Mouse (Mus musculus) large intestine, adult 2 months (tissue): ENCODE results near the gene Ablim1. TPM values are rescaled to one million over a fixed set of nuclear protein-coding genes. Genes with fewer than 3 reads are reported as not detected.

Experiments used
- DNase-seq: peaks from one replicate; pipeline ENCODE4 v3.0.0-alpha.2; 2012; ENCODE audit warnings: low read depth, low spot score
- WGBS: fragments of 180-500 bp; shearing (Covaris S2); methylation state at CpG from one replicate; pipeline ENCODE4 v1.1.7; 2018; 5-methylcytosine and 5-hydroxymethylcytosine counted together
- polyA plus RNA-seq: library from polyadenylated mRNA; depleted of rRNA; stranded (reverse); fragments of >200 nt; gene quantifications from 2 replicates; pipeline ENCODE4 v1.2.3, GENCODE M21; 2012

The Ablim1 gene
- polyA plus RNA-seq, 1 experiment, result 14.1 TPM

DNA sequence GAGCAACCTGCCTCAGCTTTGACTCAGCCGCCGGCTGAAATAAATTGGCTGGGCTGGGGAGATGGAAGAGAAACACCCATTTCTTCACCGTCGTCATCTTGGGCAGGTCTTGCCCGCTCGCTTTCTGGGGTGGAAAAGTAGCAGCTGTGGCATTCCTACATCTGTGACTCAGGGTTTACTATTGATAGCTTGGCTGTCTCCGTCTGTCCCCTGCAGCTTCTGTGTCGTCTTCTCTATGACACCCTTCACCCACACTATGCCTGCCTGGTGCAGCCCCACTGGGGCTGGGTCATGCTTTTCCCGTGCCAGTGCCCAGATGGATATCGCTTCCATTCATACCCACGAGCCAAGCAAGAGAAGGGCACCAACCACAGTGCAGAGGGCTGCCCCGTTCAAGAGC, 116.2 kb downstream of the Ablim1 start:
- WGBS, result 44% methylated on average over 12 of the region's 12 CpGs

GRCm38 (mm10) chr19:57198029-57198428, 116.7 kb downstream of the Ablim1 start:
- DNase-seq, result no peak
- 8% methylated on average over 5 of the region's 5 CpGs for WGBS

More for the DNA sequence above, 116.2 kb downstream of the Ablim1 start:
- DNase-seq, result no peak

DNA sequence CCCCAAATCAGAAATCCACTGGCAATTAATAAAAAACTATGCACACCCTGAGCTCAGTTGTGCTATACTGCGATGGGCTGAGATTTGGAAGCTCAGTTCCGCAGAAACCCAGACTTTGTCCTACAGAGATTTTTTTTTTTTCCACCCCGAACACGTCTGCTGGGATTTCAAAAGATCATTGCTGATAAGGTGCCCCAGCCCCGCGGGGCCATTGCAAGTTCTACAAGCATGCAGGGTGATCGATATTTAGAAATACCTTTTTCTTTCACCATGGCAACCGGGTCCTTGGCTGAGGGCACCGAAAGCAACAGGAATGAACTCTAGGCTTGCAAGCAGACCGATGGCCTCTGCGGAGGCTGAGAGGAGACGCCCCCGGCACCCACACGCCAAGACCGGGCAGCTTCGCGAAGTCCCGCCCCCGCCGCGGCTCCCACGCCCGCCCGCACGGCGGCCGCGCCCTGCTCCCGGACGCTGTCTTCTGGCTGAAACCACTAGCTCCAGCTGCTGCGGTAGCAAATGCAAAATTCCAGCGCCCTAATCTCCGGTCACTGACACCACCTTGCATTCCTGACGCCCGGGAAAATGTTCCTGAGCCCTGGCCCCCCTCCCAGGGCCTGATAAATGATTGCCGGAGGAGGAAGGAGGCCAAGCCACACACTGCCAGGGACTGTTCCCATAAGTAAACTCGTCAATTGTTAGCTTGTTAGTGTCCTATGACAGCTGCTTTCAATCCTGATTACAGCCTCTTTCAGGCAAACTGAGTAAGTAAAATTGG, 117.5 kb downstream of the Ablim1 start:
- WGBS, result under 1% methylated on average over 36 of the region's 37 CpGs
- no peak for DNase-seq

- 28% methylated on average over 8 of the region's 8 CpGs for WGBS
- DNase-seq, result no peak
These were observed 118.1 kb downstream of the Ablim1 start for GRCm38 (mm10) chr19:57196616-57197015.

DNA sequence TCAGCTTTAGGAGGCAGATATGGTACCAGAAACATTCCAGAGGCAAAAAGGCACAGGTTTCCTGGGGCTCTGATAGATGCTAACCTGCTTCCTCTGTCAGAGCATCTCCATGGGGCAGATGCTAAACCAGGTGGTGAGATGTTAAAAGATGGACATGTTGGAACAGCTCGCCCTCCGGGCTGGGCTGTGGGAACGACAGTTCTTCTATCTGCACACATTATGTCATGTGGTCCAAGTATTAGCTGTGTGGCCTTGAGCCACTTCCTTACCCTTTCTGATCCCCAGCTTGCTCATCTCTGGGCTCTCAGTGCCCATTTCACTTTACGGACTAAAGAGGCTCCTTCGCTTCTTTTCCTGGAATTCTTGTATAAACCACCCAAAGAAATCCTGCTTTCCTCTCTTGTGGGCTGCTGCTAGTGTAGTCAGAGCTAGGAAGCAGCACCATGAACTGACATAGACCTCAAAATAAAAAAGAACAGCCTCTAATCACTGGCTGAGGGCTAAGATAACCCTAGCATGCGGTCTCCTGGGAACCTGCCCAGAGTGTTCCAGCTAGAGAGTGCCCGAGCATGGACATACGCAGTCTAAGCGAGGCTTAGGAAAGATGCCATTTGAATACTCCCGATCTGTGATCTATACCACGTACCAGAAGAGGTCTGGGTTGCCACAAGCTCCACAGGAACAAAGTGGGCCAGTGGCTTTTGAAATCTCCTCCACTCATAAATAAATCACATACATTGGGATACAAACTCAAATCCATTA, 119.4 kb downstream of the Ablim1 start:
- WGBS, result 91% methylated on average over 11 of the region's 11 CpGs
- no peak for DNase-seq

- DNase-seq, result no peak
- WGBS, result 82% methylated on average over 6 of the region's 6 CpGs
These were observed 120.8 kb downstream of the Ablim1 start for GRCm38 (mm10) chr19:57193958-57194357.

GRCm38 (mm10) chr19:57193382-57193781, 121.3 kb downstream of the Ablim1 start:
- no peak for DNase-seq
- 79% methylated on average over 12 of the region's 12 CpGs for WGBS

DNA sequence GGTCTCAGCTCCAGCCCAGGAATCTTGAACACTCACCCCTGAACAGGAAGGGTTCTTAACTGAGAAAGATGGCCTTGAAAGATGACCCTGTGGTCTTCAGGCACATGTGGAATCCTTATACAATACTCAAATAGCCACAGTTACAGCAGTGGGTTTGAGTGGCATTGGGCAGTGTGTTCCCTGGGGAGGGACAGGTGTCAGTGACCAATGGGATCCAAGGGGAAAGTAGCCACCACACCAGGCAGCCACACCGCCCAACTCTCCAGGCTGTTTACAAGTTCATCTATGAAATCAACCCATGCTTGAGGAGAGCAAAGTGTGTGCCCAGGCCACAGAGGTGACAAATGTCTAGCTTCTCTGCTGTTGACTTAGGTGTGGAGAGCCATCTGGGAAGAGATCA, 123.6 kb downstream of the Ablim1 start:
- no peak for DNase-seq

DNA sequence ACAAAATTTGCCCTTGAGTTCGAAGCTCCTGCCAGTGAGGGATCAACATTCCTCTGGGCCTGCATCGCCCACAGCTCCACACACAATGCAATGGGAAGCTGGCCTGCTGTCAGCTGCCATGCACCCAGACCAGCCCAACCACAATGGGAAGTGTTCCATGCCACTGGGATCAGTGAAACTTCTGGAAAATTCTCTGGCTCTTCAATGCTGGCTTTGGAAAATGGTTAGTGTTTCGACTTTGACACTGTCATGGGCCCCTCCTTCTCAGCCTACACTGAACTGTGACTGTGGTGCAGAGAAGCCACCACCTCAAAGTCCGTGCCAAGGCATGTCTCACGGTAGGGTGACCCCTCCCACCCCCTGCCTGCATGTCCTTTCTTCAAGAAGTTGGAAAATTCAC, 125.3 kb downstream of the Ablim1 start:
- WGBS, result 68% methylated on average over 5 of the region's 5 CpGs
- no peak for DNase-seq

More for the DNA sequence above, 123.6 kb downstream of the Ablim1 start:
- WGBS, result 89% methylated on average over 1 of the region's 1 CpGs

- DNase-seq, result no peak
- 48% methylated on average over 4 of the region's 4 CpGs for WGBS
These were observed 126.2 kb downstream of the Ablim1 start for GRCm38 (mm10) chr19:57188553-57188952.

GRCm38 (mm10) chr19:57185021-57185420, 129.7 kb downstream of the Ablim1 start:
- no peak for DNase-seq
- 88% methylated on average over 3 of the region's 3 CpGs for WGBS

DNA sequence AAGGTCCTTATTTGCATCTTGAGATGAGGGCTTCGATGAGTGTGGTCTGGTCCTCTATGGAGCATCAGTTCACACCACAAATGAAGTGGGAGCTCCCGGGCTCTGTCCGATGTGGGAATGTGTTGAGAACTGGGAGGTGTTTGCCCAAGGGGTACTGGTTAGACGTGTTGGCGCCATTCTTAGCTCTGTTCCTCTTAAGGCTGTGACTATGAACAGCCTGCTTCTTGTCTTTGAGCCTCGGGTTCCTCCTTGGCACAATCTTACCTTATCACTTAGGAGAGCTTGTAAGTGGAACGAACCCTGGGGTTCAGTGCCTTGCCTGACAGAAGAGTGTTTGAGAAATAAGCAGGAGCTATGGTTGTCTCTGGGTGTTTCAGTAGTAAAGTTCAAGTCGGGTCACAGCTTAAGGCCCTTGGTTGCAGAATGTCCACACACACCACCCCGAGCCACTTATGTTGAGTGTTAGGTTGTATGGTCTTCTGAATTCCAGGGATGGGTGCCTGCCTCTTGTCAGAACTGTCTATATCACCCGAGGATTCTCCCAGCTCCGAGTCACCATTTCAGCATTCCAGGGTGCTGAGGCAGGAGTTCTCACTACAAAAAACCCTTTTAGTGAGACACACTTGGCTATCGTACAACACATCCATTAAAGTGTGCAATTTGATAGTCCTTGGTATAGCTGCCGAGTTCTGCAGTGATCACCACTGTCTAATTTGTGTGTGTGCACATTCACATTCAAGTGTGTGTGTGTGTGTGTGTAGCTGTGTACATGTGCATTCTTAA, 131.6 kb downstream of the Ablim1 start:
- 86% methylated on average over 13 of the region's 13 CpGs for whole genome bisulfite sequencing
- no peak for DNase-seq

- WGBS, result 42% methylated on average over 10 of the region's 10 CpGs
- DNase-seq, result peak; percentile 89
These were observed 132.7 kb downstream of the Ablim1 start for GRCm38 (mm10) chr19:57181852-57182528.

DNA sequence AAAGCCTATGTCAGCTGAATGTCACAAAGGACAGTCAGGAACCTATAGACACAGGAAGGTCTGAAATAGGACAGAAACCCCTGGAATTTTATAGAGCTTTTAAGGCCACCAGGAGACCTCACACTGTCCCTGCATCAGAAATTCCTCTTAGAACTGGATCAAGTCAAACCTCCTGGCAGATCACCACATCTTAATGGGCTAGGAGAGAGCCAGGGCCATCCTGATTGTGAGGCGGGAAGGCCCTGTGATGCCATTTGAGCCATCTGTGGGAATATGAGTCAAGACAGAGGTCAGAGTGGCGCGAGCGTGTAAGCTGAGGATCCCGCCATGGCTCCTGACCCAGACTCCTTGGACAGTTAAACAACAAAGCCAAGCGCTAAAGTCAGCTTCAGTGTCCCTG, 133.4 kb downstream of the Ablim1 start:
- 95% methylated on average over 6 of the region's 6 CpGs for WGBS
- no peak for DNase-seq

DNA sequence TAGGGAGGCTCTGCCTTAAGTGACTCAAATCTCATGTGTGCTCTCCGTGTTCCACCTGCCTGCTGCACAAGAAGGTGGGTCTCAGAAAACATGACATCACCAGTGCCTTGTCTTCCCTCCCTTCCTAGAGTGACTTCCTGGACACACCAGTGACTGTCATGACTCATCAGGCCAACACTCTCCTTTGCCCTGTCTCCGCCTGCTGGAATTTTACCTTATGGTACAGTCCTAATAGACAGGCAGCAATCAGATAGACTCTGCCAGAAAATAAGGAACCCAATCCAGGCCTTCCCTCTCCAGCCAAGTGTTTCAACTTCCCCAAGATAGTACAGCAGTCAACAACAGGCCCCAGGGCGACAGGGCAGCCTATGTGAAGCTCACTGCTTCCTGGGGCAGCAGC, 133.8 kb downstream of the Ablim1 start:
- 36% methylated on average over 3 of the region's 3 CpGs for WGBS
- DNase-seq, result peak; percentile 61

- no peak for DNase-seq
- 63% methylated on average over 9 of the region's 9 CpGs for WGBS
These were observed 134.4 kb downstream of the Ablim1 start for GRCm38 (mm10) chr19:57180333-57180732.

GRCm38 (mm10) chr19:57179269-57179668, 135.4 kb downstream of the Ablim1 start:
- 75% methylated on average over 7 of the region's 7 CpGs for WGBS
- DNase-seq, result no peak

- no peak for DNase-seq
- WGBS, result 82% methylated on average over 6 of the region's 6 CpGs
These were observed 137.4 kb downstream of the Ablim1 start for GRCm38 (mm10) chr19:57177334-57177733.

- DNase-seq, result no peak
These were observed 139.6 kb downstream of the Ablim1 start for GRCm38 (mm10) chr19:57175077-57175476.

GRCm38 (mm10) chr19:57174541-57174940, 140.2 kb downstream of the Ablim1 start:
- no peak for DNase-seq
- 76% methylated on average over 5 of the region's 5 CpGs for WGBS
